Mouse (Mus musculus): ENCODE measurements around the gene Ptprd. TPM values are rescaled to one million over a fixed set of nuclear protein-coding genes. Genes with fewer than 3 reads are reported as not detected.

Ptprd gene
- polyA plus RNA-seq, 1 experiment from 2014 or later: 51.4 TPM

DNA sequence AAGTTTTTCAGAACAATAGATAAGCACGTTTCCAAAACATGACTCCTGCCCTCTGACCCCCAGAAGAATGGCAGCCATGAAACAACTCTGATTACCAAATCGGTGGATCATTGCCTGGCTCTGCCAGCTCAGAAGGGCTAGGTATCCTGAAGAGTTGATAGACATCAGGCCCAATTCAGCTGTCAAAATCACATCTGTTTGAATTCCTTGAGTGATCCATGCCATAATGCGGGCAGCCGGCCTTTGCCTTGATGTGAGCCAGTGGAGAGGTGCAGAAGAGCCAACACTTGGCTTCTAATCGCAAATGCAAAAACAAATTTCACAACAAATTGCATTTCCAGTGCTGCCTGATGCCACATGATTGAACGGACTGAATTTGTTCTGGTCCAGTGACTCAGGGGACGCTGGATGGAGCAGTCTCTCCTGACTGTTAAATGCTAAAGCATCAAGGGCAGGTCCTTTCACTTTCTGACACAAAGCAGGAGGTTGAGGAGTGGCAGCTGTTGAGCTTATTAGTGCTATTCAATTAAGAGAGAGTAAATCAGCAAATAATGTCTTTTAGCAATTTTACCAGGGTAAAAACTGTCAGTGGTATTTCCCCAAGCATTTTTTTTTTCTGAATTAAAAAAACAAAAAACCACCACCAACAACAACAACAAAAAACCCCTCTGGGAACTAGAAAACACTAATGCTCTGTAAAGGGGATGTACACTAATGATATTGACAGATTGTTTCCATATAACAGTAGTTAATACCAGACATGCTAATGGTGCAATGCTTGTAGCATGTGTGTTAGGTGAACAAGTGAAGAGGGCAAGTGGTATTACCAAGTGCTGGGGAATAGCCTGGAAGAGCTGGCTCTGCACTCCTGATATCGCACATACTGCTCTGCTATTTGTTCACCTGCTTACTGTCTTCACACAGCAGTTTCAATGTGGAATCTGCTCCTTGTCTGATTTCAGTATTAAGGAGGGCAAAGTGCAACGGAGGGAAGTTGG is 1413.5 kb downstream of the Ptprd start:
- peak; percentile 58; the same call in 1 of the 2 replicates for ATAC-seq
- 29% methylated on average over 9 of the region's 9 CpGs for WGBS
- no peaks in the 10 kb centered on the region for H3K36me3 ChIP-seq
- H3K4me1 ChIP-seq (replicated peaks): peaks cover 8% of the 10 kb centered on the region
- H3K4me3 ChIP-seq (replicated peaks): no peak overlapping the region
- H3K9me3 ChIP-seq: no peaks in the 10 kb centered on the region
- no peaks in the 10 kb centered on the region for H3K27me3 ChIP-seq
- H3K9ac ChIP-seq (replicated peaks): no peak overlapping the region
- no peak overlapping the region for H3K27ac ChIP-seq
- no peak overlapping the region for H3K4me2 ChIP-seq (replicated peaks)

DNA sequence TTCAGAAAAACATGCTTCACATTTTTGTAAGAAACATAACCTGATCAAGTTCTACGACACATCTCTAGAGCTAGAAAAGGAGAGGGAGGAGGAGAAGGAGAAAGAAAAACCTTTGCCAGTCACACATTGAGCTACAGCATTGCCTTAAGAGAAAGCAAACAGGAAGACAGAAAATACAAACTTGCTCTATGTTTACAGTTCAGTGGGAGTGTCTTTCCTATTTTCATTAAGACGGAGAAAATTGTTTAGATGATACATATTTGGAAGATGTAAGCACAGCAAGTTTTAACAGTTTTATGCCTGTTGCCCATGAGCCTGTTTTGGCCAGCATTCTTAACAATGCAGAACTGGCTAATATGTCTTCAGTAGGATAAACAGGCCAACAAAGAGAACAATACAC is 1426.4 kb downstream of the Ptprd start:
- H3K4me2 ChIP-seq (replicated peaks): no peak overlapping the region
- ATAC-seq: no peak
- no peaks in the 10 kb centered on the region for H3K27me3 ChIP-seq
- no peaks in the 10 kb centered on the region for H3K36me3 ChIP-seq
- no peak overlapping the region for H3K9ac ChIP-seq (replicated peaks)
- no peak overlapping the region for H3K27ac ChIP-seq
- no peaks in the 10 kb centered on the region for H3K4me1 ChIP-seq (replicated peaks)
- WGBS: 93% methylated on average over 2 of the region's 2 CpGs
- H3K9me3 ChIP-seq: no peaks in the 10 kb centered on the region
- H3K4me3 ChIP-seq (replicated peaks): no peak overlapping the region

DNA sequence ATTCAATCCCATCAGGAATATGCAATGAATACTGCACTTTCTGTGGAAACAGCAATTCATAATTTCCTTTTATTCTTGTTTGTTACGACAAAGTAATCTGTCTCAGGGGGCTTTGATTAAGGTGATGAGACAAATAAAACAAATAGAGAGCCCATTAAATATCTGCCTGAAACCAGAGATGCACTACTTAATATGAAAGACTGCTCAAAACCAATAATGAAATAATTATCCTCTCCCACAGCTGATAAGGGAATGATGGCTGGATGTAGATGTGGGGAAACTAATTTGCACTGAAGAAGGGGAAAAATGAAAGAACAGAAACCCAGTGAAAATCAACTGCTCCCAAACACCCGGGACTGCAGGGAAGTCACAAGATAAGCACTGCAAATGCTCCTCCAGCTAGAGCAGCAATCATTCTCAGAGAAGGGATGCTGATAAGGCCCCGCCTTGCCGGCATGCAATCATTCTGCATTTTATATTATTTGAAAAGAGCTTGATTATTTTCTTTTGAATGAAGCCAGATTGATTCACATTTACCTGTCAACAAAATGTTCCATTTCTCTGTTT is 1432.1 kb downstream of the Ptprd start:
- no peaks in the 10 kb centered on the region for H3K4me1 ChIP-seq (replicated peaks)
- H3K36me3 ChIP-seq: no peaks in the 10 kb centered on the region
- ATAC-seq: peak; percentile 68; the same call in 1 of the 2 replicates
- no peak overlapping the region for H3K4me3 ChIP-seq (replicated peaks)
- peak overlapping the region; percentile 31 for H3K27ac ChIP-seq
- no peak overlapping the region for H3K9ac ChIP-seq (replicated peaks)
- 69% methylated on average over 4 of the region's 4 CpGs for WGBS
- no peaks in the 10 kb centered on the region for H3K27me3 ChIP-seq
- no peaks in the 10 kb centered on the region for H3K9me3 ChIP-seq
- no peak overlapping the region for H3K4me2 ChIP-seq (replicated peaks)

DNA sequence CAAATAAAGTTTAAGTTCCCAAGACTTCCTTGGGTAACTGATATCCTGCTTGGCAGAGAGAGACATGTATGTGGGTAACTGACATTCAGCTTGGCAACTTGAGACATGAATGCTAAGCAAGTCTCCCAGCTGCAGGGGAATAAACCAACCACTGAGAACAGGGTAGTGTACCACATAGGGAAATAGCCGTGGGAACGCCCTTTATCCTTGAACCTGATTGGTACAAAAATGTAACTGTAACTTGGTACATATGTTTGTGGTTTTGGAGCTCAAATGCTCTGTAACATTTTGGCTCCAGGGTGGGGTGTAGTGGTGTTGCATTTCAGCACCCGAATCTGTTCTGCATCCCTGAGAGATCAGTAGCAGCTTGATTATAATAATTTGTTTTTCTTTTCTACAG is 1444.8 kb downstream of the Ptprd start:
- Histone ChIP-seq H3K4me1 (replicated peaks) (no peaks in the 10 kb centered on the region), H3K4me2 (replicated peaks) (no peak overlapping the region), H3K9ac (replicated peaks) (no peak overlapping the region), H3K27me3 (no peaks in the 10 kb centered on the region), H3K36me3 (no peaks in the 10 kb centered on the region), H3K27ac (no peak overlapping the region), H3K9me3 (no peaks in the 10 kb centered on the region), H3K4me3 (replicated peaks) (no peak overlapping the region)
- ATAC-seq: no peak
- WGBS: 87% methylated on average over 3 of the region's 3 CpGs

DNA sequence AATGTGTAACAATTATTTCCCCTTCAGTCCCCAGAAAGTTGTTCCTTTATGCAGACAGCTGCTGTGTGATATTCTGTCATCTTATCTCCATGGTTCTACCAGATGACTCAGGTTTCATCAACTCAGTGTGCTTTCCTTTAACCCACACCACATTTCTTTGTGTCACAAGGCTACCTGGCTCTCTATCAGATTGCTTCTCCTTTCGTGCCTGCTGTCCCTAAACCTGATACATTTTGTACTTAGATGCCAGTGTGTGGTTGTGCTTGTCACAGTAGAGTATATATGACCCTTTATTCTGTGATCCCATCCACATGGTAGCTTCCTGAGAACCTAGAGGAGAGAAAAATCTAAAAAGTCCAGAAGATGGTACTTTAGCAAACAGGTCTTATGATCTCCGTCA is 1445.3 kb downstream of the Ptprd start:
- no peak overlapping the region for H3K27ac ChIP-seq
- H3K4me3 ChIP-seq (replicated peaks): no peak overlapping the region
- no peaks in the 10 kb centered on the region for H3K36me3 ChIP-seq
- no peaks in the 10 kb centered on the region for H3K9me3 ChIP-seq
- no peak overlapping the region for H3K9ac ChIP-seq (replicated peaks)
- H3K4me1 ChIP-seq (replicated peaks): no peaks in the 10 kb centered on the region
- no peak for ATAC-seq
- WGBS: 83% methylated on average over 2 of the region's 2 CpGs
- no peak overlapping the region for H3K4me2 ChIP-seq (replicated peaks)
- H3K27me3 ChIP-seq: no peaks in the 10 kb centered on the region

DNA sequence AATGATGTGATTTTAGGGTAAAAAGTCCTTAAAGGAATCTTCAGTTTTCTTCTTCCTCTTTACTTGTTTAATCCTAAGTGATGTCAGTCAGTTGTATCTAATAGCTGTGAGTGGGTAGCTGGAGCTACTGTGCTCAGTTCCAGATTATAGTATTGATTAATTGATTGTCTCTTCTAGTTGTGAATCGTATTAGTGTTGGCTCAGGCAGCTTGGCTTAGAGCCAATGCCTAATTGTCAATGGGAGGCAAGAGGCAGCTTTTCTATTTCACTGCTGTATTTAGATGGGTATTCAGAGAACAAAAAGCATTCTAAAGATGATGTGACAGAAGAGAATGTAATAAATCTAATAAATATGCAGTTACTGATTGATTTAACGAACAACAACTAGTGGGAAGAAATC is 1461.1 kb downstream of the Ptprd start:
- Histone ChIP-seq H3K36me3 (no peaks in the 10 kb centered on the region), H3K4me2 (replicated peaks) (no peak overlapping the region), H3K4me1 (replicated peaks) (no peaks in the 10 kb centered on the region; the same call in 1 of the 2 replicates), H3K9ac (replicated peaks) (no peak overlapping the region), H3K9me3 (no peaks in the 10 kb centered on the region), H3K27ac (no peak overlapping the region), H3K27me3 (no peaks in the 10 kb centered on the region), H3K4me3 (replicated peaks) (no peak overlapping the region)
- no peak for ATAC-seq
- 56% methylated on average over 2 of the region's 2 CpGs for WGBS

DNA sequence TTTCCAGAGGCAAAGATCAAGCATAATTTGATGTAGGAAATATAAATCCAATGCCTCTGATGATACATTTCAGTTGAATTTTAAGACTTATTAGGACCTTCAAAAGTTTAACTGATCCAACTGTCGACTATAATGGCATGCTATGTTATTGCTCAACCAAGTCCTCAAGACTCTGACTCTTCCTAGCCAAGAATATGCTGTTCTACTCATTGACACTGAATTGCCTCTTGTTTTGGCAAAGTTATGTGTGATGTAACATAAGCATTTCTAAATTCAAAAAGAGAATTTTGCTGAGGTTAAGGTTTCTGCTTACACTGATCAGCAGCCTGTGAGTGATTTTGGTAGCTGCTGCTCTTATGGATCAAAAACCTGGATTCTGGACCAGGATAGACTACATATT is 1475.9 kb downstream of the Ptprd start:
- Histone ChIP-seq H3K4me2 (replicated peaks) (no peak overlapping the region), H3K27ac (no peak overlapping the region), H3K4me1 (replicated peaks) (no peaks in the 10 kb centered on the region), H3K9ac (replicated peaks) (no peak overlapping the region), H3K9me3 (no peaks in the 10 kb centered on the region), H3K4me3 (replicated peaks) (no peak overlapping the region), H3K27me3 (no peaks in the 10 kb centered on the region), H3K36me3 (no peaks in the 10 kb centered on the region)
- ATAC-seq: no peak
- 67% methylated on average over 1 of the region's 1 CpGs for WGBS

DNA sequence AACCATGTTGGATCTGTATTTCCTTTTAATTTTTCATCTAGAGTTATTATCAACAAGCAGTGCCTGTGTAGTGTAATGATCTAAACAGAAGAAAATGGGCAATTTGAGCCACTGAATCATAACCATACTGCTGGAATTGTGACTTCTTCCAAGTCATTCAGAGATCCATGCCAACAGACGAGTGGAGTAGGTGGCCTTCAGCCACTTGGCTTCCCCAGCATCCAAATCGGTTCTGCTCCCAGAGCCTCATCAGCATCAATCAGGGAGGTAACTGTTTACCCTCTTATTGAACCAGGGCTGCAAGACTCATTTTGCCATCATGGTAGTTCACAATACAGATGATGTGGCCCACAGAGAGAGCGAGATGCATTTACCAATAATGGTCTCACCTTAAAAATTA is 1536.0 kb downstream of the Ptprd start:
- no peak for ATAC-seq
- 91% methylated on average over 3 of the region's 3 CpGs for WGBS
- Histone ChIP-seq H3K36me3 (no peaks in the 10 kb centered on the region), H3K27ac (no peak overlapping the region), H3K9me3 (no peaks in the 10 kb centered on the region), H3K4me3 (replicated peaks) (no peak overlapping the region), H3K4me2 (replicated peaks) (no peak overlapping the region), H3K9ac (replicated peaks) (no peak overlapping the region), H3K27me3 (no peaks in the 10 kb centered on the region), H3K4me1 (replicated peaks) (no peaks in the 10 kb centered on the region)

DNA sequence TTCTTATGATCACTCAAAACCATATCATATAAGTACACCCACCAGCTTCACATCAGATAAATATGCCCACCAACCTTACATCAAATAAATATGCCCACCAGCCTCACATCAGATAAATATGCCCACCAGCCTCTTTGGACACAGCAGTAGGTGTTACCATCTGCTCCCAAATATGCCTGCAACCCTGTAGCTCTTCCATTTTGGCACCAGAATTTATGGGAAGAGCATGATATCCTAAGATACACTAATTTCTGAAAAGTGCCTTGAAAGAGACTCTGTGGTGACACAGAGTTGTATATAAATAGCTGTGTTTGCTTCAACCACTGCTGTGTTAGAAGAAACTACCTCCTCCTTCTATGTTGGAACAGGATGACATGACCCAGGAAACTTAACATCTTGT is 1538.5 kb downstream of the Ptprd start:
- no peak overlapping the region for H3K4me3 ChIP-seq (replicated peaks)
- H3K4me1 ChIP-seq (replicated peaks): no peaks in the 10 kb centered on the region
- H3K9me3 ChIP-seq: no peaks in the 10 kb centered on the region
- no peaks in the 10 kb centered on the region for H3K36me3 ChIP-seq
- H3K27ac ChIP-seq: no peak overlapping the region
- H3K4me2 ChIP-seq (replicated peaks): no peak overlapping the region
- no peak for ATAC-seq
- H3K27me3 ChIP-seq: no peaks in the 10 kb centered on the region
- no peak overlapping the region for H3K9ac ChIP-seq (replicated peaks)

DNA sequence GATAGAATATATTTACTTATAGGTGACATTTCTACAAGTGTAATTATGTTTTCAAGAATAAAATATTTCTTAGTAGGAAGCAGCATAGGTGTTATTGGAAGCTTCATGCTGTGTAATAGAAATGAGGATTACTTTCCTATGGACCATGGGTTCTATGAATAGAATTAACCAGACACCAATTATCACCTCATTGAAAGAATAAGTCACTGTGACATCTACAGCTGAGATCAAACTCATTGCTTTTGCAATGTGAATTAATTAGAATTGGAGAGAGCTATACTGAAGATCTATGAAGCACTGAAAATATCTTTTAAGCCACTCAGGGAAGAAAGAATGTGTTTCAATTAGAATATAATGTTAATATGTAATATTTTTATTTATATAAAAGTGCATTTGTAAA is 1539.1 kb downstream of the Ptprd start:
- ATAC-seq: no peak
- H3K9ac ChIP-seq (replicated peaks): no peak overlapping the region
- no peaks in the 10 kb centered on the region for H3K9me3 ChIP-seq
- no peak overlapping the region for H3K27ac ChIP-seq
- no peaks in the 10 kb centered on the region for H3K27me3 ChIP-seq
- no peak overlapping the region for H3K4me2 ChIP-seq (replicated peaks)
- no peaks in the 10 kb centered on the region for H3K36me3 ChIP-seq
- no peaks in the 10 kb centered on the region for H3K4me1 ChIP-seq (replicated peaks)
- no peak overlapping the region for H3K4me3 ChIP-seq (replicated peaks)

DNA sequence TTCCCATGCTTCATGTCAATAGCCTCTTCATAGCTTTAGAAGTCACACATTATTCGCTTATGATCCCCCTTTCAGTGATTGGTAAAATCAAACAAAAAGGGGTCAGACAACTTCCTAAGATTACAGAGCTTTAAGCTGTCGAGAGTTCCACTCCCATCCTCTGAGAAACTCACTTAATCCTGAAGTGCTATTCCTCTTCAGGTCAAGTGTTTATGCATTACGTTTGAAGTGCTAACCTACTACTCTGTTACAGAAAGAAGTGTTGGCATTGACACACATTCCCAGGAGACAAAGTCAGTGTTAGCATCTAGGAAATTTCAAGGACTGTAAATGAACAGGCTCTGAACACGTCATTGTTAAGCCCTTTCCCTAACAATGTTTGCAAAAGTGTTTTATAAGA is 1550.0 kb downstream of the Ptprd start:
- 62% methylated on average over 4 of the region's 4 CpGs for WGBS
- Histone ChIP-seq H3K27me3 (no peaks in the 10 kb centered on the region), H3K9ac (replicated peaks) (no peak overlapping the region), H3K4me1 (replicated peaks) (no peaks in the 10 kb centered on the region), H3K4me2 (replicated peaks) (no peak overlapping the region), H3K4me3 (replicated peaks) (no peak overlapping the region), H3K9me3 (no peaks in the 10 kb centered on the region), H3K36me3 (no peaks in the 10 kb centered on the region), H3K27ac (no peak overlapping the region)
- no peak for ATAC-seq

DNA sequence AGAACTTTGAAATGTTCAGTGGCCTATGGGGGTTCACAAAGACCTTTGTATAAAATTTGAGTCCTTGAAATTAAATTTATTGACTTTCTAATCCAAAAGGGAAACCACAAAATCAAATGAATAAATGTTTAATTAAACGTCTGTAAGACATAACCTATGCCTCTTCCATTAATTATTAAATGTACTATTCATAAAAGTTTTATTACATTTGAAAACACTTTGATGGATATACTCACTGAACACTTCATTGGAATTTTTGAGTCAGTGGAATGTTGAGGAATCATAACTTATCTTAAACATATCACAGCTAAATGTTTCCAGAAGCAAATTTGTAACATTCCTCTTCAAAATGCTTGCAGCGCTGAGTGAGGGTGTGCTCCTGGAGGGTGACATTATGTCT is 1551.6 kb downstream of the Ptprd start:
- no peaks in the 10 kb centered on the region for H3K9me3 ChIP-seq
- H3K4me3 ChIP-seq (replicated peaks): no peak overlapping the region
- H3K36me3 ChIP-seq: no peaks in the 10 kb centered on the region
- no peak for ATAC-seq
- 86% methylated on average over 2 of the region's 2 CpGs for WGBS
- no peaks in the 10 kb centered on the region for H3K27me3 ChIP-seq
- no peak overlapping the region for H3K27ac ChIP-seq
- H3K4me2 ChIP-seq (replicated peaks): no peak overlapping the region
- no peak overlapping the region for H3K9ac ChIP-seq (replicated peaks)
- H3K4me1 ChIP-seq (replicated peaks): no peaks in the 10 kb centered on the region

All from midbrain, embryonic 13.5 days (tissue).